ENCODE assay signal across 9 mouse cellular contexts in genomic region chr4:111493750-111494404, GRCm38 (mm10).
A peak's percentile ranks its signal among the peaks of the same experiment; 100 is the strongest.
DNase-seq lines count a peak whose midpoint lies in the region; ATAC-seq and TF ChIP-seq lines count a peak whose summit lies in the region.
"Had no signal": no experiment of that assay in that cellular context is flagged by ENCODE, and none has a peak within 500 bp of the region (broad histone marks: within the 10 kb centered on the region; RNA-seq: fewer than 3 reads in every experiment).

No protein-coding gene starts in this region.

- in situ Hi-C loops in Patski (cut with MboI; ENCODE audit: low pct_unique_long_range_greater_than_20kb), result loop anchor here (5.0 kb wide), 1 partner anchor 167 kb away; no protein-coding TSS in a partner anchor

- DNase-seq in kidney, adult 2 months, result no peak
- no peak for DNase-seq in kidney, postnatal 14 days
- DNase-seq in A20 (ENCODE audit: low read depth, low spot score), result peak; percentile 67
- no peak for DNase-seq in Patski (ENCODE audit: low read depth, low spot score)
- DNase-seq in adipocyte (ENCODE audit: low spot score), result no peak
- DNase-seq in cerebellum, adult 9-11 months, result no peak
- DNase-seq in right cerebral cortex, adult 2 months (ENCODE audit: low spot score in 2 of 2), result no peak

- no peak for ATAC-seq in Patski
- ATAC-seq in intestine, embryonic 15.5 days, result peak; percentile 55; the same call in 1 of the 2 replicates

- POLR2A ChIA-PET in Patski (lab: Charles Lee), result no interaction called here

- CTCF ChIA-PET in Patski (lab: Charles Lee), result interaction anchor here (0.9 to 2.6 kb wide), 10 partner anchors 7 to 167 kb away, joined by 3 to 8 read pairs (median 3); no protein-coding TSS in a partner anchor

- WGBS in kidney, adult 2 months, result 61% methylated on average over 5 of the region's 5 CpGs
- 58% methylated on average over 5 of the region's 5 CpGs for WGBS in intestine, embryonic 15.5 days

- peak; percentile 49; the same call in 1 of the 2 replicates for TF ChIP-seq CTCF in kidney, adult 2 months (conservative IDR thresholded peaks at IDR 0.05; ENCODE audit: insufficient read depth, insufficient read length, low read depth, low read length)
- peak; percentile 59 for TF ChIP-seq CTCF in Patski (IDR thresholded peaks at IDR 0.05)

- no peaks in the 10 kb centered on the region for H3K9me3 ChIP-seq in intestine, embryonic 15.5 days
- H3K9me3 ChIP-seq: heart, embryonic 13.5 days had no signal

- H3K27ac ChIP-seq in kidney, adult 2 months (ENCODE audit: insufficient read depth, low read depth, low read length), result no peak overlapping the region
- no peak overlapping the region for H3K27ac ChIP-seq in intestine, embryonic 15.5 days
- H3K27ac ChIP-seq: heart, embryonic 13.5 days had no signal

- H3K4me1 ChIP-seq in kidney, adult 2 months (ENCODE audit: control insufficient read depth, insufficient read depth, low read length), result no peaks in the 10 kb centered on the region
- H3K4me1 ChIP-seq in intestine, embryonic 15.5 days (replicated peaks), result no peaks in the 10 kb centered on the region
- H3K4me1 ChIP-seq: heart, embryonic 13.5 days had no signal

- H3K27me3 ChIP-seq in kidney, adult 2 months (replicated peaks; ENCODE audit: control insufficient read depth, insufficient read depth, low read length), result no peaks in the 10 kb centered on the region
- H3K27me3 ChIP-seq in Patski, result no peaks in the 10 kb centered on the region
- no peaks in the 10 kb centered on the region for H3K27me3 ChIP-seq in intestine, embryonic 15.5 days (replicated peaks)
- H3K27me3 ChIP-seq: heart, embryonic 13.5 days had no signal

- TF ChIP-seq POLR2A in kidney, adult 2 months (IDR thresholded peaks at IDR 0.05; ENCODE audit: low read depth, low read length), result no peak

- H3K36me3 ChIP-seq in kidney, adult 2 months (ENCODE audit: control insufficient read depth, insufficient read depth, low read length), result no peaks in the 10 kb centered on the region
- H3K36me3 ChIP-seq in intestine, embryonic 15.5 days, result no peaks in the 10 kb centered on the region
- H3K36me3 ChIP-seq: heart, embryonic 13.5 days had no signal

- H3K9ac ChIP-seq in intestine, embryonic 15.5 days, result no peak overlapping the region
- H3K9ac ChIP-seq: heart, embryonic 13.5 days had no signal

- H3K4me2 ChIP-seq in intestine, embryonic 15.5 days (replicated peaks), result no peak overlapping the region
- H3K4me2 ChIP-seq: heart, embryonic 13.5 days had no signal

- no peak overlapping the region for H3K4me3 ChIP-seq in kidney, adult 2 months (ENCODE audit: insufficient read depth, low read depth, low read length)
- no peak overlapping the region for H3K4me3 ChIP-seq in intestine, embryonic 15.5 days (replicated peaks)
- H3K4me3 ChIP-seq: heart, embryonic 13.5 days had no signal
